ENCODE assay signal across 10 mouse cellular contexts in the genomic region with DNA sequence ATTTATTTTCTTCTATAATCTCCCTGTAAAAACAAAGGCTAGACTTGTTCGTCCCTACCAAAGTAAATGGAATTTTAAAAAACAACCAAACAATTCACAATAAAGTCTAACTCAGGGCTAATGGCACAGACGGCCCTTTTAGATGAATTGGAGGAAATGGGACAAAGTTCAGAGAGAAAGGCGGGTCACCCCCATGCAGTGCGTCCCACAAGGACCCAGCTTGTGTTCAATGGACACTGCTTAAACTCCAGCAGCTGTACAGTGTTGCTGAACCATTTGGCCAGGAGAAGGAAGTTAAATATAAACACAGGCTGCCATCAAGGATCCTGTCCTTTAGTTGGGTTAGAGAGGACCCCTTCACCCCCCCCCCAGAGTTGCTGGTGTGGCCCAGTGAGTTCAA. TPM values are rescaled to one million over a fixed set of nuclear protein-coding genes. Genes with fewer than 3 reads are reported as not detected.
A peak's percentile ranks its signal among the peaks of the same experiment; 100 is the strongest.
DNase-seq lines count a peak whose midpoint lies in the region; TF ChIP-seq lines count a peak whose summit lies in the region.
"Had no signal": no experiment of that assay in that cellular context is flagged by ENCODE, and none has a peak within 500 bp of the region (broad histone marks: within the 10 kb centered on the region; RNA-seq: fewer than 3 reads in every experiment).

No protein-coding gene starts in this region.

- H3K4me3 ChIP-seq in heart, adult 2 months: no peak overlapping the region
- H3K4me3 ChIP-seq in left cerebral cortex, adult 2 months: no peak overlapping the region

- no peak overlapping the region for H3K9ac ChIP-seq in heart, adult 2 months (ENCODE audit: low read depth, low read length)
- H3K9ac ChIP-seq: liver, embryonic 14.5 days had no signal

- whole genome bisulfite sequencing in heart, adult 2 months: 35% methylated on average over 4 of the region's 4 CpGs

- DNase-seq in heart, adult 2 months: peak in 1 of 2 experiments; percentile 34
- no peak for DNase-seq in heart, postnatal 14 days
- DNase-seq in left cerebral cortex, adult 2 months (ENCODE audit: extremely low spot score in 1 of 2, low spot score in 2 of 2): no peak
- DNase-seq in left cerebral cortex, adult 9 months (ENCODE audit: low spot score in 2 of 2): no peak
- peak; percentile 39 for DNase-seq in brain, embryonic 14.5 days (ENCODE audit: low read depth)
- DNase-seq in heart, postnatal 4 days: peak; percentile 33
- DNase-seq in Muller cell, postnatal 12 days (ENCODE audit: inconsistent ontology term): no peak
- no peak for DNase-seq in layer of hippocampus, postnatal 36 days
- DNase-seq: midbrain, embryonic 14.5 days had no signal

- peaks cover 7% of the 10 kb centered on the region; the same call in 1 of the 2 replicates for H3K36me3 ChIP-seq in heart, adult 2 months (ENCODE audit: control insufficient read depth, insufficient read depth, low read length)

- H3K27me3 ChIP-seq in heart, adult 2 months (ENCODE audit: control insufficient read depth, insufficient read depth, low read length): no peaks in the 10 kb centered on the region

- H3K4me1 ChIP-seq in heart, adult 2 months (ENCODE audit: control insufficient read depth, insufficient read depth, low read length): peaks cover 21% of the 10 kb centered on the region

- TF ChIP-seq CTCF in heart, adult 2 months (IDR thresholded peaks at IDR 0.05): no peak
- no peak for TF ChIP-seq CTCF in left cerebral cortex, adult 2 months (IDR thresholded peaks at IDR 0.05)
- TF ChIP-seq CTCF in brain, embryonic 14.5 days (IDR thresholded peaks at IDR 0.05; ENCODE audit: borderline replicate concordance, extremely low read depth, insufficient read depth, insufficient read length): no peak

- no peak for TF ChIP-seq EP300 in heart, adult 2 months (IDR thresholded peaks at IDR 0.05; ENCODE audit: insufficient read depth, low read depth, low read length)

- no peak for TF ChIP-seq POLR2A in heart, adult 2 months (IDR thresholded peaks at IDR 0.05; ENCODE audit: insufficient read depth, low read depth, low read length)
- no peak for TF ChIP-seq POLR2A in brain, embryonic 14.5 days (IDR thresholded peaks at IDR 0.05; ENCODE audit: borderline replicate concordance, extremely low read depth, insufficient read depth, insufficient read length, poor library complexity, severe bottlenecking)

- H3K79me2 ChIP-seq in heart, adult 2 months (replicated peaks; ENCODE audit: control insufficient read depth, insufficient read depth, low read length): no peaks in the 10 kb centered on the region

- intact Hi-C loops in heart, adult 2 months (cut with DNase I): loop anchor here (2.0 kb wide), 2 partner anchors 13 to 31 kb away; partner anchors contain the start of gene Efr3b
- intact Hi-C loops in heart, postnatal 14 days (cut with DNase I): no loop called here
- intact Hi-C loops in left cerebral cortex, adult 2 months (cut with DNase I): loop anchor here (2.0 kb wide), 1 partner anchor 31 kb away; the partner anchor contains the start of gene Efr3b

- peak overlapping the region; percentile 84 for H3K27ac ChIP-seq in heart, adult 2 months
- peak overlapping the region; percentile 88 for H3K27ac ChIP-seq in left cerebral cortex, adult 2 months
- H3K27ac ChIP-seq: liver, embryonic 14.5 days had no signal

RNA-seq across cellular contexts. Expression of gene Efr3b, which starts 30.9 kb away (rescaled TPM):
- 1 to 10 TPM; 5.3 to 6.4 TPM for total RNA-seq in heart, adult 2 months (2021)
- 9.9 and 11.1 TPM in 2 replicates for polyA plus RNA-seq in heart, adult 2 months (2012; rRNA removed)
- 10 to 100 TPM in 1 of 2 experiments, 1 to 10 TPM in 1; 9.4 to 10.1 TPM for total RNA-seq in heart, postnatal 14 days (2021)
- total RNA-seq in left cerebral cortex, adult 2 months (2021): 100 to 1,000 TPM; 104 to 114 TPM
- 41.6 and 65.6 TPM in 2 replicates for polyA plus RNA-seq in brain, embryonic 14.5 days (2012; rRNA removed)
- 1 to 10 TPM; 8.4 to 9.6 TPM for total RNA-seq in heart, postnatal 4 days (2021)
- total RNA-seq in layer of hippocampus, postnatal 36 days (2021): 10 to 100 TPM; 89.9 to 91.7 TPM

RNA-seq across cellular contexts. Expression of gene Pomc, which starts 53.0 kb away (rescaled TPM):
- under 1 TPM; 0.36 to 0.50 TPM for total RNA-seq in heart, adult 2 months (2021)
- 0.37 TPM in 1 of 2 replicates, not detected in the other for polyA plus RNA-seq in heart, adult 2 months (2012; rRNA removed)
- under 1 TPM; 0.55 to 0.76 TPM for total RNA-seq in heart, postnatal 14 days (2021)
- 1 to 10 TPM; 1.6 to 2.8 TPM for total RNA-seq in left cerebral cortex, adult 2 months (2021)
- polyA plus RNA-seq in brain, embryonic 14.5 days (2012; rRNA removed): 4.9 and 6.0 TPM in 2 replicates
- total RNA-seq in heart, postnatal 4 days (2021): under 1 TPM in 1 of 2 experiments, not detected in 1; 0.29 TPM
- total RNA-seq in layer of hippocampus, postnatal 36 days (2021): 1 to 10 TPM; 1.5 to 1.9 TPM

Comparison
In these comparisons a context has a peak if more than half of its experiments do, and no peak if none do; other contexts are left out.
1. DNase-seq: peak in brain, embryonic 14.5 days (single experiment) and heart, postnatal 4 days (single experiment); none in heart, postnatal 14 days (0 of 2), left cerebral cortex, adult 2 months (0 of 2), left cerebral cortex, adult 9 months (0 of 2), Muller cell, postnatal 12 days (single experiment) and layer of hippocampus, postnatal 36 days (0 of 2).
2. RNA of gene Efr3b, which starts 30.9 kb away (total RNA-seq): 104 to 114 TPM in left cerebral cortex, adult 2 months and 89.9 to 91.7 TPM in layer of hippocampus, postnatal 36 days; 9.4 to 10.1 TPM in heart, postnatal 14 days, 8.4 to 9.6 TPM in heart, postnatal 4 days and 5.3 to 6.4 TPM in heart, adult 2 months; every median in the first group is over 4 times any median in the second.